Mouse (Mus musculus) right cerebral cortex, adult 2 months (tissue): ENCODE data around the gene Myh9.
"Not testable (repeated sequence)": the region's sequence is repeated elsewhere in the genome, so short reads cannot be mapped to it uniquely, and the experiment has no call there.

Experiments used
- DNase-seq, 2 experiments: peaks; one replicate each; pipeline ENCODE4 v3.0.0; 2021 to 2022; ENCODE audit warnings: low spot score in 2 of 2

The Myh9 gene

GRCm38 (mm10) chr15:77721509-77721908, 120.5 kb downstream of the Myh9 start:
- DNase-seq, result not testable (repeated sequence)

GRCm38 (mm10) chr15:77718240-77718639, 123.7 kb downstream of the Myh9 start:
- DNase-seq, result not testable (repeated sequence)
